Mouse (Mus musculus) layer of hippocampus, adult 2 months (tissue): ENCODE data around the gene Oscar. TPM values are rescaled to one million over a fixed set of nuclear protein-coding genes. Genes with fewer than 3 reads are reported as not detected.

Experiments
- DNase-seq, 2 experiments: peaks; one replicate each; pipeline ENCODE4 v3.0.0; 2022; ENCODE audit warnings: low spot score in 2 of 2
- H3K27ac ChIP-seq: fragments of 200-600 bp; 2 replicates; pipeline ENCODE4 v1.8.1; 2022
- H3K4me3 ChIP-seq: fragments of 200-600 bp; 2 replicates; pipeline ENCODE4 v1.8.1; 2022; ENCODE audit warnings: mild to moderate bottlenecking
- CTCF ChIP-seq: fragments of 200-600 bp; conservative IDR thresholded peaks from 2 replicates; pipeline ENCODE4 v1.8.1; 2022; ENCODE audit warnings: antibody characterized with exemption, mild to moderate bottlenecking, moderate library complexity
- total RNA-seq, 2 experiments: library from RNA; stranded (reverse); gene quantifications; 2 replicates each; pipeline ENCODE4 v1.2.3; 2021

The Oscar gene
- total RNA-seq, 2 experiments from 2014 or later = 0.56 to 1.5 TPM

DNA sequence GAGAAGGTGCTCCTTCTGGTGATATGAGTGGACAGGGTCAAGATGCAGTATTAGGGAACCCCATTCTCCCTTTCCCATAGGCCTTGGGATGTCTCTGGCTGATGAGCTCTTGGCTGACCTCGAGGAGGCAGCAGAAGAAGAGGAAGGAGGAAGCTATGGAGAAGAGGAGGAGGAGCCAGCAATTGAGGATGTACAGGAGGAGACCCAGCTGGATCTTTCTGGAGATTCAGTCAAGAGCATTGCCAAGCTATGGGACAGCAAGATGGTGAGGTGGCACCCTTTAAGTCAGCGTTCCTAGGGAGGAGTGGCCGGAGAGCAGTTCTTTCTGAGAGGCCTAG, 14.5 kb upstream of the Oscar start:
- no peak for DNase-seq
- TF ChIP-seq CTCF = no peak
- H3K27ac ChIP-seq = peak overlapping the region; percentile 96
- H3K4me3 ChIP-seq = peak overlapping the region; percentile 86

DNA sequence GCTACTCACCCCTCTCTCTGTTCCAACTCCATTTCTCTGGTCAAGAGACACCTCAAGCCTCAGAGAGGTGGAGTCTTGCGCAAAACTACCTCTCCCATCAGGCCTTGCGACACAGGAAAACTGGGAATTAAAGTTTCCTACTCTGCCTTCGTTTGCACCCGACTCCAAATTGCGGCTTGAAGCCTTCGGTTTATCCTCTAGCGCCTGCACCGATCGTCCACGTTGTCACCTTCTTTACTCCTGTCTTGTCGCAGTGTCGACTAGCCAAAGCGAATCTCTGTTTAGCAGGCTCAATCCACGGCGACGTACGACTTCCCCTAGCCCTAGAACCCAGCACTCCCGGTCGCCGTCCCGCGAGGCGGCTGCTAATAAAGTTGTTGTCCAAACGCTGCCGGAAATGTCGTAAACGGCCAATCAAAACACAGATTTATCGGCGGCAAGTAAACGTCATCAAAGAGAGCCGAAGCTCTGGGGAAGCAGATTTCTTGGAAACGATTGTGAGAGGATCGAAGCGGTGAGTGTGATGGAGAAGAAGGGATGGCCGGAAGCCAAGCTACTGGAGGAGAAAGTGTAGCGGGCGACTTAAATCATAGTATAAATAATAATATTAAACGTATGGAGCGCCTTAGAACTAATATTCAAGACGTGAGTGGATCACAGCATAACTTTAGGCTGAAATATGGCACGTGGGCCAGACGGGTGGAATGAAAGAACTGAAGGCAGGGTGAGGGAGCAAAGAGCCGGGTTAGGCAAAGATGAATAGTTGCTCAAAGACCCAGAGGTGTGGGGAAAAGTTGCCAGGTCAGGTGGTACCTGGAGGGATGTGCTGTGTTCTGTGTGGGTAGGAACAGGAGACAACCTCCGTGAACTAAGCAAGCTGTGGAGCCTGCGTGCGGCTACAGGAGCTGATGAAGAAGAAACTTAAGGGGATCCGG, 13.9 kb upstream of the Oscar start, which contains the start of the genes Tfpt and Prpf31:
Gene Tfpt, minus strand, starts transcription at position 387 of the 935 bp plus-strand sequence.
Gene Prpf31, plus strand, starts transcription at position 443 of the 935 bp plus-strand sequence.
- DNase-seq = peak; percentile 93 to 94
- Histone ChIP-seq H3K4me3 (peak within 1 kb of the TSS; percentile 86), H3K27ac (peak within 1 kb of the TSS; percentile 96)
- TF ChIP-seq CTCF = no peak

DNA sequence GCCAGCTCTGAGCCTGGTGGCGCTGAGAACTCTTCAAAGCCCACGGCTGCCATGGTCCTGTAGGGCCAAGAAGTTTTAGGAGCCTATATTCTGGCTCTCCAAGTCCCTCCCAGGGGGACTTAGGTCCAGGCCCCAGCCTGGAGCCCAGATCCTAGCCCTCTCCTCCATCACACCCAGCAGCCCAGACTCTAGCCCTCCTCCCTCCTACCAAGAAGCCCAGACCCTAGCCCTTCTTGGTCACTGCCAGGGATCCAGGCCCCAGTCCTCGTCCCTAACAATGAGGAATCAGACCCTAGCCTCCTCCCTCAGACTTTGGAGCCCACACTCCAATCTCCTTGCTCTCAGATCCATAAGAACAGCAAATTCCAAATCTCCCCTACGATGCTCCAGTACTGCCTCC, 13.1 kb upstream of the Oscar start:
- peak overlapping the region; percentile 86 for H3K4me3 ChIP-seq
- TF ChIP-seq CTCF = no peak
- DNase-seq = no peak
- peak overlapping the region; percentile 96 for H3K27ac ChIP-seq

DNA sequence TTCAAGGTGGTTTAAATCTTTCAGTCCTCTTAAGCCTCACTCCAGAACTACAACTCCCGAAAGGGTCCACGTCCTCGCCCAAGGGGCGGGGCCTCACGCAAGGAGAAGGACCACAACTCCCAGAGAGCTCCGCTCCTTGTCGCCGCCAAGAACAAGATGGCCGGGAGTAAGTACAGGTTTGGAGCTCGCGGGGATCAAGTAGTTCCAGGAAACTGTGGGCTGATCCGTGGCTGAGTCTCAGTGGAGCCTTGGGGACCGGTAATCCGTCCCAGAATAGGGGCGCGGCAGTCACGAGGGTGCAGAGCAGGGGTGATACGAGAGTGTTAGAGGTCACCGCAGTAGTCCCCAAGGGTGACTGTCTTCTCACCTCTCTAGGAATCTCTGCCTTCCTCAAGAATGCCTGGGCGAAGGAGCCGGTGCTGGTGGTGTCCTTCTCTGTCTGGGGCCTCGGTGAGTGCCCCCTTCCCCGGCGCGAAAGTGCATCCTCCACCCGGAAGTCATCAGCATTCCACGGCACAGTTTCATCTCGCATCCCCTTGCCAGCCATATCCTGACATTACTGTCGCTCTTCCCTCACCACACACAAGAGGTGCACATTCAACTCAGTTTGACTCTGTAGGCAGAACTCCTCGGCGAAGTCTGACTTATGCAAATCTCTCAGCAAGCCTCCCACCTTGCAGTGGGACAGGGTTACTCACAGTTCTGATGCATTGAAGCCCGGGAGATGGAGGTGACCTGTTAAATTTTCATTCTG, 1.5 kb upstream of the Oscar start, which contains the start of gene Ndufa3:
Gene Ndufa3, plus strand, starts transcription at position 132 of the 754 bp plus-strand sequence.
- no peak for TF ChIP-seq CTCF
- DNase-seq = peak; percentile 88 to 91
- Histone ChIP-seq H3K27ac (peak within 1 kb of the TSS; percentile 97), H3K4me3 (peak within 1 kb of the TSS; percentile 93)

DNA sequence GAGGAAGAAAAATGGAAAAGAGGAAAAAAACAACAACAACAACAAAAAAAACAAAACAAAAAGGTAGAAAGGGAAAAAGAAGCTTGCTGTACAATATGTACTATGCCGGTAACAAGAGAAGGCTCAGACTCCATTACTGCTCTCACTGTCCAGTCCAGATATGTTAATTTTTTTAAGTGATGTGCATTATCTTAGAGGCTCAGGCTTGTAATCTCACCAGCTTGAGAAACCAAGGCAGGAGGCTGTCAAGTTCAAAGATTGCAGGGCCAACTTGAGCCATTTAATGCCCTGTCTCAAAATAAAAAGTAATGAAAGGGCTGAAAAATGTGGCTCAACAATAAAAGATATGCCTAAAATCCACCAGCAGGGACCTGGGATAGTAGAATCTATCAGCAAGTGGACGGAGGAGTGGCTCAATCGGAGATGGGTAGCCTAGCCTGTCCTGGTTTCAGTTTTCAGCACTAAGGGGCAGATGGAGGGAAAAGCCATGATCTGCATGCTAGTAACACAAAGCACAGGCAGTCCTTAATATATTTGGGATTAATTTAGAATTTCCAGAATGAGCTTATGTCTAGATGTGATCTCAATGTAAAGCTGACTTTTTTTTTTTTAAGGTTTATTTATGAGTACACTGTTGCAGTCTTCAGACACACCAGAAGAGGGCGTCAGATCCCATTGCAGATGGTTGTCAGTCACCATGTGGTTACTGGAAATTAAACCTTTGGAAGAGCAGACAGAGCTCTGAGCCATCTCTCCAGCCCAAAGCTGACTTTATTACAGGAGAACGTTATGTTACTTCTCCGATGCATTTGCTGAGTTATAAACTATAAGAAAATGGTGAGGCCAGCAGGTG, 658 bp upstream of the Oscar start:
- peak in 1 of 2 experiments; percentile 40 for DNase-seq
- peak; percentile 83 for TF ChIP-seq CTCF
- peak overlapping the region; percentile 97 for H3K27ac ChIP-seq

DNA sequence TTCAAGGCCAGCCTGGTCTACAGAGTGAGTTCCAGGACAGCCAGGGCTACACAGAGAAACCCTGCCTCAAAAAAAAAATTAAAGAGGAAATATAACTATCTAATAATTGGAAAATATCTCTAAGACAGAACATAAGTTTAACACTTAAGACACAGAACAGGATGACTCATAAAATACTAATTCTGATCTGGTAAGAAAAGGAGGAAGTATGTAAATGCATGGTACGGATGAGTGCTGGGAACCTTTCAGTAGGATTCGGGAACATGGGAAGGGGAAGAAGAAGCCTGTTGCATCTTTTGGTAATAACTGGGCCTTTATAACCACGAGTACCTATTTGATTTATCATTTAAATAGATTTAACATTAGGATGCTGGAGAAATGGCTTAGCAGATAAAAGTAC, 1.9 kb downstream of the Oscar start:
- H3K4me3 ChIP-seq = no peak overlapping the region
- no peak for TF ChIP-seq CTCF
- no peak for DNase-seq
- no peak overlapping the region for H3K27ac ChIP-seq

More for the DNA sequence above, 658 bp upstream of the Oscar start:
- peak overlapping the region; percentile 93 for H3K4me3 ChIP-seq

DNA sequence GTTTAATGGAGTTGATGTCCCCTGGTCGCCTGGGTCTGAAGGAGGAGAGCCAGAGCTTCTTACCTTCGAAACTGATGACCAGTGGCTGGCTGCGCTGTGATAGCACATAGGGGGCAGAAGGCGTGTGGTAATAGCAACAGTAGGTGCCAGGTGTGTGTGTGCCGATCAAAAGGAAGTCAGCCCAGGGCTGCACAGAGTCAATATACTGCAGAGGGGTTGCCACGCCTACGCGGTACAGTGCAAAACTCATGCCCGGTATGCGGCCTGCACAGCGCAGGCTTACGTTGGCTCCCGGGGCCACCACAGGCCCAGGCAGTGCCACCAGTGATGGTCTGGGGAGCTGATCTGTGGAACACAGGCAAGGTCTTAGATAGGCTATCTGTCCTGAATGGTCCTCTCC, 5.0 kb downstream of the Oscar start:
- Histone ChIP-seq H3K4me3 (no peak overlapping the region), H3K27ac (no peak overlapping the region)
- TF ChIP-seq CTCF = no peak
- DNase-seq = no peak

DNA sequence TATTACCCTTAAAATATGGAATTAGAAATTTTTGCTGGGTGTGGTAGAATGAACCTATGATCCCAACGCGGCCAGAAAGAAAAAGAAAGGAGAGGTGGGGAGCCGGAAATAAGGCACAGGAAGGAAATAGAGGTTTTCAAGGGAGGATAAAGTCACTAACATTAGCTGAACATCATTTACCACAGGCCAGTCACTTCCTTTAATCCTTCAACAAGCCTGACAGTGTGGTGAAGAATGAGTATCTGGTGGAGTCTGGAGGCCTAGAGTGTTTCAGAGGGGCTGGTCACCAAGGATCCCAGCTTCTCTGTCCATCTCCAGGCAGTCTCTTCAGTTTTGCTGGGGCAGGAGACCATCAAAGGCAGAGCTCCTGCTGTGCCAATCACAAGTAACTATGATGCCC, 5.5 kb downstream of the Oscar start:
- Histone ChIP-seq H3K27ac (no peak overlapping the region), H3K4me3 (no peak overlapping the region)
- no peak for TF ChIP-seq CTCF
- no peak for DNase-seq

DNA sequence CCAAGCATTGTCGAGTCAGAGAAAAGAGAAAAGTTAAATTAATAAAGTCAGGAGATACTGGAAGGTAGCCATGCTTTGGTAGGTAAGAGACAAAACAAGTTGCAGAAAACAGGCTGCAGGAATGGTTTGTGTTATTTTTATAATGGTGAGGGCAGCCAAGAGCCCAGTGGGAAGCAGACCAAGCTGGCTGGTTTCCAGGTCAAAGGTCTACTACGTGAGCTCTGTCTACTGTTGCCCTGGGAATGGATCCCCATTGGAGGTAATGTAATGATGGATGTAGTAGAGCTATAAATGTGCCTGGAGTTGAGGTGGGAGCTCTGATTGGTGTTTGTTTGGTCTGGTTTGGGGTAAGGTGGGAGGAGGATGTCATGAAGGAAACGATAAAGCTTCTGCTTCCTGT, 6.9 kb downstream of the Oscar start:
- no peak for DNase-seq
- no peak for TF ChIP-seq CTCF
- Histone ChIP-seq H3K27ac (no peak overlapping the region), H3K4me3 (no peak overlapping the region)

DNA sequence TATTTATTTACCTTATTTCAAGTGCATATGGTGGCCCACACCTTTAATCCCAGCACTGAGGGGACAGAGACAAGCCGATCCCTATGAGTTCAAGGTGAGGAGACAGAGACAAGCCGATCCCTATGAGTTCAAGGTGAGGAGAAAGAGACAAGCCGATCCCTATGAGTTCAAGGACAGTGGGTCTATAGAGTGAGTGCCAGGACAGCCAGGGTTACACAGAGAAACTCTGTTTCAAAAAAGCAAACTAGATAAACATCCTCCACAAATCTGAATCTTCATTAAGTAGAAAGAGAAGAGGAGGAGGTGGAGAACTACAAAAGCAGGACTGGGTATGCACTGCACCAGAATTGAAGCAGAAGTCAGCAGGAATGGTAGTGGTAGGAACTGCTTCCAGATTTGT, 7.3 kb downstream of the Oscar start:
- Histone ChIP-seq H3K4me3 (no peak overlapping the region), H3K27ac (no peak overlapping the region)
- no peak for DNase-seq
- TF ChIP-seq CTCF = no peak

DNA sequence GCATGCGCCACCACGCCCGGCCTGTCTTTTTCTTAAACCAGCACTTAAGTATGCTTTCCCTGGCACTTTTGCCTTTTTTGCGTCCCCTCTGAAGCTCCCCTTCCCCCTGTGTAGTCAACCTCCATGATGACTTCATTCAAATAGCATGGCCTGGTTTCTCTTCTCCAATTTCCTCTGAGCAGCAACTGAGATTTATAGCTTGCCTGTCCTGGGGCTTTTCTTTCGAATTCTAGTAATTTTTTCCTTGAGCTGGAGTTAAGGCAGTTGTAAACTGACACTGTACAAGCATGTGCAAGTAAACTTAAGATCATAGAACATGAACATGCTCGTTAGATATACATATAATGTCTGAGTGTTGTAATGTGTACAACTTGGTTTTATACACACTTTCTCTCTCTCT, 8.6 kb downstream of the Oscar start:
- no peak overlapping the region for H3K27ac ChIP-seq
- no peak for TF ChIP-seq CTCF
- no peak overlapping the region for H3K4me3 ChIP-seq
- no peak for DNase-seq

DNA sequence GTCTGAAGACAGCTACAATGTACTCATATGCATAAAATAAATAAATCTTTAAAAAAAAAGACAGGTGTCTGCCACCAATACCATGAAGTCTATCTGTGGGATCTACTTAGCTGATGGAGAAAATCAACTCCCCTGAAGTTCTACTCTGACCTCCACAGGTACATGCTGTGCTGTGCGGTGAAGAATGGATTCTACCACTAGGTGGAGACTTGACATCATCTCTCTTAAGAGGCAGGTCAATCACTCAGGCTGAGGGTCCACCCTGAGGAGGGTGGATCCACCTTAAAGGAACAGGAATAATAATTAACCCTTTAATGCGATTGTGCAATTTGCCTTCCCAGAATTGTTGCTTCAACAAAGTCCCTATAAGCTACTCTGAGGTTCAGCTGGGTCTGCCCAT, 9.2 kb downstream of the Oscar start:
- no peak for DNase-seq
- no peak overlapping the region for H3K27ac ChIP-seq
- peak; percentile 73 for TF ChIP-seq CTCF
- no peak overlapping the region for H3K4me3 ChIP-seq
